Mouse (Mus musculus): ENCODE results near the gene Pip5k1a.
"Not testable (repeated sequence)": the region's sequence is repeated elsewhere in the genome, so short reads cannot be mapped to it uniquely, and the experiment has no call there.

Gene Pip5k1a

GRCm38 (mm10) chr3:95106338-95107117, at the start of gene Pip5k1a:
Gene Pip5k1a, minus strand, starts transcription at chr3:95106930.
- DNase-seq (ENCODE audit: low read depth, low spot score): peak; percentile 100

DNA sequence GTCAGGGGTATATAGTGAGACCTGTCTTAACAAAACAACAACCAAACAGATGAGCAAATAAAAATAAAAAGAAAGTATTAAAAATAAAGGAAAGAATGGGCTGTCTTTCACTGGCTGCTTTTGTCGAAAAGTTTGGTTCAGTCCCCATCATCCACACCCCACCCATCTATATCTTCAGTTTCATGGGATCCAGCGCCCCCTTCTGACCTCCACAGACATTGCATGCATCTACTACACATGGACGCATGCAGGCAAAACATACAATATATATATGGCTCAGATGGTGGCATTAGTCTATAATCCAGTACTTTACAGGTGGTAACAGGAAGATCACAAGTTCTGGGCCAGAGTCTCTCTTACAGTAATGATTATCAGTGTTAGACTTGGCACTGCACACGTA, 47.1 kb upstream of the Pip5k1a start:
- no peak for DNase-seq (ENCODE audit: low read depth, low spot score)

DNA sequence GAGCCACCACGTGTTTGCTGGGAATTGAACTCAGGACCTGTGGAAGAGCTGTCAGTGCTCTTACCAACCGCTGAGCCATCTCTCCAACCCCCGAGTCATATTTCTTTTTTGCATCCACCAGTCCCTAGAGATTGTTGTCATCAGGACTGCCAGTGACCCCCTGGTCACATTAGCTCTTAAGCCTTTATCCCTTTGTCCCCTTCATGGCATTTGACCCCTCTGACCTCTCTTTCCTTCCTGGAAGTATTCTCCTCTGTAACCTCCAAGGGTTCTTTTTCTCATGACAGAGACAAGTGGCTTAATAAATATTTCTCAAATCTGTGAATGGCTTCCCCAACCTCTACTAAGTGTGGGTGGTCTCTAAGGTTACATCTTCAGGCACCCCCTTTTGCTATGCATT, 41.2 kb upstream of the Pip5k1a start:
- no peak for DNase-seq (ENCODE audit: low read depth, low spot score)

DNA sequence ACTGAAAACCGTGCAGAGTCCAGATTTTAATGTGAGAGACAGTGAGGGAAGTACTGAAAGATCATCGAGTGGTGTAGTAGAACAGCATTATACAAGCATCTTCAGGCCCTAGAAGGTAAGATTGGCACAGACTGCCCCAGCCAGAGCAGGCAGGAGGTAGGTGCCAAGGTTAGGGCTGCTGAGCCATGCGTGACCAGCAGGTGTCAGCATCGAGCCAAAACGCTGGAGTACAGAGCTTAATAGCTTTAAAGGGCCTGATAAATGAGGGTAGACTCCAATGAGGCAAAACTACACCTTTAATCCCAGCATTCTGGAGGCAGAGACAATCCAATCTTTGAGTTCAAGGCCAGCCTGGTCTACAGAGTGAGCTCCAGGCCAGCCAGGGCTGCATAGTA, 35.9 kb upstream of the Pip5k1a start:
- DNase-seq (ENCODE audit: low read depth, low spot score): peak; percentile 77

GRCm38 (mm10) chr3:95141952-95142616, 35.4 kb upstream of the Pip5k1a start, which contains the start of gene Tnfaip8l2:
Gene Tnfaip8l2, minus strand, starts transcription at chr3:95142360.
- no peak for DNase-seq (ENCODE audit: low read depth, low spot score)

DNA sequence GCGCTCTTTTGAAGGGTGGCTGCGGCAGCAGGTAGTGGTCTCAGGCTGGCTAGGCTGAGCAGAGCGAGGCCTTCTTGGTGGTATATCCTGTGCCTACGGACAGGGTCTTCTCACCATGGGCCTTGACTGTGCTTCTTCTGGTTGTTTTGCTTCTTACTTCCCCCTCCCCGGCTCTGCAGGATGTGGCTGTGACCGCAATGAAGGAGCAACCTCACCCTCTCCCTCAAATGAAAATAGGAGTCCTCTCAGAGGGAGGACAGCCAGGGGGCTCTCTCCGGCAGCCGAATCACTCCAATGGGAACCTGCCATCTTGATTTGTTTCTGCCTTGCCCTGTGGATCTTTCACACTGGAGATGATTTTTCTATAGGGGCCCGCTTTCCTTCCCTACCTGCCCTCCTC, 34.7 kb upstream of the Pip5k1a start:
- DNase-seq (ENCODE audit: low read depth, low spot score): no peak

GRCm38 (mm10) chr3:95140795-95141194, 34.1 kb upstream of the Pip5k1a start:
- no peak for DNase-seq (ENCODE audit: low read depth, low spot score)

- no peak for DNase-seq (ENCODE audit: low read depth, low spot score)
These were observed 33.5 kb upstream of the Pip5k1a start for GRCm38 (mm10) chr3:95140289-95140595.

GRCm38 (mm10) chr3:95139586-95140288, 33.0 kb upstream of the Pip5k1a start:
- DNase-seq (ENCODE audit: low read depth, low spot score): no peak

DNA sequence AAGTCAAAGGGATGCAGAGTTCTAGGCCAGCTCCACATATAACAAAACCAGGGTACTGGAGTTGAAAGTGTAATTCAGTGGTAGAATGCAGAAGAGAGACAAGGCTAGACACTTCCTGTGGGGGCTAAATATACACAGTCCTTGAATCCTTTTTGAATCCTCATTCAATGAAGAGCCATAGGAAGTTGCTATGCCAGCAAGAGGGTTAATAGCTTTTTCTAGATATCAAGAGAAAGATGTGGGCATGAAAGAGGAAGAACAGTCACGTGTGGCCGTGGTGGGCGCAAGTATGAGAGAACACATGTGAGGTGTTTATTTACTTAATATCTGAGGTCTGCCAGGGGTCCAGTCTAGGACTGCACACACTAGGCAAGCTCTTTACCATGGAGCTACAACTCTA, 29.6 kb upstream of the Pip5k1a start:
- DNase-seq (ENCODE audit: low read depth, low spot score): no peak

GRCm38 (mm10) chr3:95135433-95136052, 28.8 kb upstream of the Pip5k1a start:
- DNase-seq (ENCODE audit: low read depth, low spot score): no peak

DNA sequence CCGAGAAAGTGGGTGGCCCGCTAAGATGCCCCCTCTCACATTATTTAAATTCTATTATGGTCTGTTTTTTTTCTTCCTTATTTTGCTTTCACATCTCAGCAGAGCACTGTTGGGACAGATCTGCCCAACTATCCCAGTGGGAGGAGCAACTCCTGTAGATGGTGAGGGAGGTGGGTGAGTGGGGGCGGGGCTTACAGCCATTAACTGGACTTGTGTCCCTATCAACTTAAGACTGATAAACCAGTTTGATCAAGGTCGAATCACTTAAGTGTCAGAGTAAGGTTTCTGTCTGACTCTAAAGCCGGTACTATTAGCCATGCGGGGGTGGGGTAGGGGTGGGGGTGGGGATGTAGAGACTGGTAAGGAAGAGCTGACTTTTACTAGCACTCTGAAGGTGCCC, 28.3 kb upstream of the Pip5k1a start:
- no peak for DNase-seq (ENCODE audit: low read depth, low spot score)

DNA sequence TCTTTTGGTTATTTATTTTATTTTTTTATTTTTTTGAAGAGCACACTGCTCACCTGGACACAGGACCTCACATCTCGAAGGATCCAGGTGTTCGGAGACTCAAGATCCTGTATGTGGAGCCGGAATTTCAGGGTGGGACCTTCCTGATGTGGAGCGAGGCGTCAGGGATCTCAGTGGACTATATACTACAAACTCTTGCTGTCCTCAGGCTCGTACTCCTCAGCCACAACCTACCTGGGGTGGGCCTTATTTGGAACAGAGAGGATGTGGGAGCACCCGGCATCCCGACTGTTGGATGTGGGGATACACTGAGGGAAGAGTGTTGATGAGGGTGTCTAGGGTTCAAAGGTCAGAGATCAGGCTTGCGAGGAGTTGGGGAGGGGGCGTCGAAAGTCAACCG, 27.4 kb upstream of the Pip5k1a start:
- not testable (repeated sequence) for DNase-seq (ENCODE audit: low read depth, low spot score)

GRCm38 (mm10) chr3:95133680-95134101, 27.0 kb upstream of the Pip5k1a start, which contains the start of the genes Scnm1 and Lysmd1:
Gene Scnm1, minus strand, starts transcription at chr3:95134011.
Gene Lysmd1, plus strand, starts transcription at chr3:95134088.
- peak; percentile 93 for DNase-seq (ENCODE audit: low read depth, low spot score)

GRCm38 (mm10) chr3:95133176-95133575, 26.4 kb upstream of the Pip5k1a start:
- no peak for DNase-seq (ENCODE audit: low read depth, low spot score)

- not testable (repeated sequence) for DNase-seq (ENCODE audit: low read depth, low spot score)
These were observed 25.7 kb upstream of the Pip5k1a start for GRCm38 (mm10) chr3:95132389-95132788.

DNA sequence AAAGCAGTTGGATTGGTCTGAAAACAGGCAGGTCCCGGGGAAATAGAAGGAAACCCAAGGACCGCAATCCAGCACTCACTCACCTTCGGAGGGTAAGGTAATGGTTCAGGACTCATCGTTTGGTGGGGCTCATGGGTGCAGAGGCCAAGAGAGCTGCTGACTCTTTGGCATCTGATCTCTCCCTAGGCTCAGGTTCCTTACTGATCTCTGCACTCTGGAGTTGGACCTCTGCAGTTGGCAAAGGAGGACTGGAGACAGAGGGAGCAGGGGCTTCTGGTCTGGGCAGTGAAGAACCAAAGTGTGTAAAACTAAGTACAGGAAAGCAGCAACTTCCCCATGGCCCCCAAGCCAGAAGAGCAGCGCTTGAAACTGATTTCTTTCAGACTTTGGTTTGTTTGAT, 23.4 kb upstream of the Pip5k1a start:
- no peak for DNase-seq (ENCODE audit: low read depth, low spot score)

- no peak for DNase-seq (ENCODE audit: low read depth, low spot score)
These were observed 22.5 kb upstream of the Pip5k1a start for GRCm38 (mm10) chr3:95129226-95129651.

DNA sequence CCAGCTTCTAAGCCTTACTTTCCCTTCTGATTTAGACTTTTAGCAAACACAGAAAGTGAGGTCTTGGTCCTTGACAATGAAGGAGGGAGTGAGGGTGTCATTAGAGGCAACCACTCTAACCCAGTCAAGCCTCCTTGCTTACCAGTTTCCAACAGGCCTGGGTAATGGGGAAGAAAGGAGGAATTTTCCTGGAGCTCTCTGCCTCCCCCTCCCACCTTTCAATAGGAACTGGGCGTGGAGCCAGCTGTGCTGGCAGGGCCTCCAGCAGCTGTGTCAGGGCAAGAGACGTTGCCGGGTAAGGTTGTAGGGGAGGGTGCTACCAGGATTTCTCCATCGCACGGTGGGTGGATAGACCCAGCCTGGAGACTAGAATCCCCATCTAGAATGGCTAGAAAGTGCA, 18.2 kb upstream of the Pip5k1a start:
- DNase-seq (ENCODE audit: low read depth, low spot score): no peak

GRCm38 (mm10) chr3:95124246-95124645, 17.5 kb upstream of the Pip5k1a start, which contains the start of gene Tmod4:
Gene Tmod4, plus strand, starts transcription at chr3:95124476.
- DNase-seq (ENCODE audit: low read depth, low spot score): peak; percentile 34

GRCm38 (mm10) chr3:95121580-95121979, 14.8 kb upstream of the Pip5k1a start:
- no peak for DNase-seq (ENCODE audit: low read depth, low spot score)

GRCm38 (mm10) chr3:95117751-95118150, 11.0 kb upstream of the Pip5k1a start:
- no peak for DNase-seq (ENCODE audit: low read depth, low spot score)
